Mouse (Mus musculus) neural tube, embryonic 14.5 days (tissue): ENCODE data around the gene Naa25. TPM values are rescaled to one million over a fixed set of nuclear protein-coding genes. Genes with fewer than 3 reads are reported as not detected.

Experiments used
- ATAC-seq: fragments of 200-750 bp; cut with Nextera tagmentation; 2 replicates; pipeline ENCODE4 v1.8.0; 2017; ENCODE audit warnings: low read depth, mild to moderate bottlenecking, moderate TSS enrichment, moderate library complexity
- H3K27ac ChIP-seq: fragments of 300-500 bp; sonication (generic); 2 replicates; pipeline ENCODE4 v1.5.1; 2014; ENCODE audit warnings: low read depth, mild to moderate bottlenecking, control low read depth, low read length, moderate library complexity, mixed read lengths
- H3K27me3 ChIP-seq: fragments of 300-500 bp; sonication (generic); 2 replicates; pipeline ENCODE4 v1.6.1; 2014; ENCODE audit warnings: low read length; ENCODE audit not compliant: control insufficient read depth, insufficient read depth
- H3K36me3 ChIP-seq: fragments of 300-500 bp; sonication (generic); 2 replicates; pipeline ENCODE4 v1.6.1; 2014; ENCODE audit warnings: low read length, mixed read lengths; ENCODE audit not compliant: control insufficient read depth, insufficient read depth
- H3K4me1 ChIP-seq: fragments of 300-500 bp; sonication (generic); 2 replicates; pipeline ENCODE4 v1.6.1; 2014; ENCODE audit warnings: low read length; ENCODE audit not compliant: control insufficient read depth, insufficient read depth
- H3K4me2 ChIP-seq: fragments of 300-500 bp; sonication (generic); 2 replicates; pipeline ENCODE4 v1.6.1; 2014; ENCODE audit warnings: mild to moderate bottlenecking, low read depth, low read length, control low read depth
- H3K4me3 ChIP-seq: fragments of 300-500 bp; sonication (generic); 2 replicates; pipeline ENCODE4 v1.5.1; 2014; ENCODE audit warnings: low read depth, low read length, control low read depth, mixed read lengths
- H3K9ac ChIP-seq: fragments of 300-500 bp; sonication (generic); replicated peaks from 2 replicates; pipeline ENCODE4 v1.6.1; 2014; ENCODE audit warnings: low read depth, mild to moderate bottlenecking, control low read depth, low read length, mixed read lengths
- H3K9me3 ChIP-seq: fragments of 300-500 bp; sonication (generic); 2 replicates; pipeline ENCODE4 v1.6.1; 2016; ENCODE audit warnings: low read length; ENCODE audit not compliant: control insufficient read depth
- WGBS: fragments of 180-500 bp; shearing (Covaris S2); extraction: QIAGEN DNeasy Blood & Tissue Kit; methylation state at CpG from one replicate; pipeline ENCODE4 v1.1.7; 2014; 5-methylcytosine and 5-hydroxymethylcytosine counted together
- polyA plus RNA-seq: library from polyadenylated mRNA; unstranded; fragments of >200 nt; fragmentation: Nextera tagmentation; extraction: Ambion mirVana; gene quantifications from 2 replicates; pipeline ENCODE4 v1.2.1, GENCODE M21; 2014

Naa25 gene
- polyA plus RNA-seq, 1 experiment from 2014 or later: 64.4 TPM

DNA sequence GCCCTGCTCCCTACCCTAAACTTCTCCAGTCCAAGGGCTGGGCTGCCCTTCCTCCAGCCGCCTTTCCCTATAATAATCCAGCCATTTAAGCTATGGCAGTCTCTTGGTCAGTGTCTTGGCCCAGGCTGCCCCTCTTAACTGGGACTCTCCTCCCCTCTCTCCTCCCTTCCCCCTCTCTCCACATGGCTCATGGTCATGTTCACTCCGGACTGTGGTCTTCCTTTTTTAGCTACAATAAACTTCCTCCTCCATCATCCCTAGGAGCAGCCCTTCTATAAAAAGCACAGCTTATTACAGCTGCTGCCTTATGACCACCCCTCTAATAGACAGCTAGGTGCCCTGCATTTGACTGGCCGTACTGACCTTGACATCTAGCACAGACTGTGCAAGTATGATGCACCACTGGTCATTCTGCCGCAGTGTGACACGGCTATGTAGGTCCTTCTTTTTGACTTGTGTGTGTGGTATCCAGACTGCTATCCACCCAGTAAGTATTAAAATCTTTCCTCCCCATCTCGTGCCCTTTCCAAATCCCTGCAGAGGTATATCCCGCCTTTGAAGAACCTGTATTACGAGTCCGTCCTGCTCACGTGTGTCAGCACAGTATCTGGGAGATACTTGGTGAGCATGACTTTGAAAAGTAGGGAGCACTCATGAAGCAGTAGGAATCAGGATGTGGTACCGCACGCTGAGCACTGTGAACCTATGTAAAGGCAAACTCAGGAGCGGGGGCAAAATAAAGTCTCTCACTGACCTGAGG is 56.2 kb downstream of the Naa25 start:
- Histone ChIP-seq H3K4me2 (no peak overlapping the region), H3K36me3 (no peaks in the 10 kb centered on the region; the same call in 1 of the 2 replicates), H3K27ac (no peak overlapping the region), H3K9me3 (no peaks in the 10 kb centered on the region), H3K9ac (no peak overlapping the region), H3K4me3 (no peak overlapping the region), H3K27me3 (peaks cover 4% of the 10 kb centered on the region; the same call in 1 of the 2 replicates), H3K4me1 (peaks cover 11% of the 10 kb centered on the region)
- WGBS: 91% methylated on average over 13 of the region's 13 CpGs
- ATAC-seq: no peak

DNA sequence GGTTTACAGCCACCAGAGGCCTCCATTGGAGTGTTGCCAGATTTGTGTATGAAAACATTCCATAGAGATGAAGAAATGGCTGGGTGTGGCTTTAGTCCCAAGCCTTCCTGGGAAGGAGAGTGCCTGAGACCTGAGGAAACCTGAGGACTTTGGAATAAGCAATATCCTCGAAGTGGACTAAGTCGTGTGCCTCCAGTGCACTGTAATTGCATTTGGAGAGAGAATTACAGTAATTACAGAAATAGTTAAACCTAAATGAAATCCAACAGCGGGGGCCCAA is 56.7 kb downstream of the Naa25 start:
- Histone ChIP-seq H3K27me3 (peaks cover 4% of the 10 kb centered on the region; the same call in 1 of the 2 replicates), H3K4me3 (no peak overlapping the region), H3K27ac (no peak overlapping the region), H3K36me3 (no peaks in the 10 kb centered on the region; the same call in 1 of the 2 replicates), H3K9ac (no peak overlapping the region), H3K4me2 (no peak overlapping the region), H3K4me1 (peaks cover 11% of the 10 kb centered on the region), H3K9me3 (no peaks in the 10 kb centered on the region)
- 80% methylated on average over 3 of the region's 3 CpGs for WGBS
- no peak for ATAC-seq

DNA sequence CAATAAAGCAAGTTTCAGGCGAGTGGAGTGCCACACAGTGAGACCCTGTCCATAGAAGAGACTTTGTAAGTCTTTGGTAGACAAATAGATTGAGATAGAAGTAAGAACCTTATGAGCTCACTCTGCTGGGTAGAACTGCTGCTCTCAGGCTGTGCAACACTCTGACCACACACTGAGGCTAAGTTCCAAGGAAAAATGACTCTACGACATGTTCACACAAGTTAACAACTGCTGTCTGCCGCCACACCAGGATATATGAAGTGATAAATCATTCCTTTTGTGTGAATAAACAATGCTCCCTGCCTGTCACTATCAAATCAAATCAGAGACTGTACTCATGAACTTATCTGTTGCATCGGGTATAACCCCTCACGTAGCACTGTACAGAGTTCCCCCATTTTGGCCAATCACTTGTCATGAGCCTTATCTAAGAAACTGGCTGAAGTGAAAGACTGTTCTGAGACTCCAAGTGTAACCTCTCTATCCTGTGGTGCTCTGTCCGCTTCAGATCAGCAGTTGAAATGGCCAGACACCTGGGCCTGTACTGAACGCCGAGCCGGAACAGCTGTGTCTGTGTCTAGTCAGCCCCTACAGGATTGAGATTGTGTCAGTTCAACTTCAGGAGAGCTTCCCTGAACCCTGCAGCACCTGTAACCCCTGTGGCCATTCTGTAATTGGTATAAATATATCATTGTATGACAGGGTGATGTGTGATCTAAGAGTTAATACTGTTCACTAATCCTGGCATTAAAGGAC is 58.0 kb downstream of the Naa25 start:
- WGBS: 70% methylated on average over 9 of the region's 9 CpGs
- H3K27ac ChIP-seq: no peak overlapping the region
- H3K4me3 ChIP-seq: no peak overlapping the region
- H3K9me3 ChIP-seq: no peaks in the 10 kb centered on the region
- H3K4me1 ChIP-seq: peaks cover 8% of the 10 kb centered on the region
- no peak for ATAC-seq
- H3K36me3 ChIP-seq: no peaks in the 10 kb centered on the region
- H3K9ac ChIP-seq: no peak overlapping the region
- peaks cover 4% of the 10 kb centered on the region; the same call in 1 of the 2 replicates for H3K27me3 ChIP-seq
- no peak overlapping the region for H3K4me2 ChIP-seq

DNA sequence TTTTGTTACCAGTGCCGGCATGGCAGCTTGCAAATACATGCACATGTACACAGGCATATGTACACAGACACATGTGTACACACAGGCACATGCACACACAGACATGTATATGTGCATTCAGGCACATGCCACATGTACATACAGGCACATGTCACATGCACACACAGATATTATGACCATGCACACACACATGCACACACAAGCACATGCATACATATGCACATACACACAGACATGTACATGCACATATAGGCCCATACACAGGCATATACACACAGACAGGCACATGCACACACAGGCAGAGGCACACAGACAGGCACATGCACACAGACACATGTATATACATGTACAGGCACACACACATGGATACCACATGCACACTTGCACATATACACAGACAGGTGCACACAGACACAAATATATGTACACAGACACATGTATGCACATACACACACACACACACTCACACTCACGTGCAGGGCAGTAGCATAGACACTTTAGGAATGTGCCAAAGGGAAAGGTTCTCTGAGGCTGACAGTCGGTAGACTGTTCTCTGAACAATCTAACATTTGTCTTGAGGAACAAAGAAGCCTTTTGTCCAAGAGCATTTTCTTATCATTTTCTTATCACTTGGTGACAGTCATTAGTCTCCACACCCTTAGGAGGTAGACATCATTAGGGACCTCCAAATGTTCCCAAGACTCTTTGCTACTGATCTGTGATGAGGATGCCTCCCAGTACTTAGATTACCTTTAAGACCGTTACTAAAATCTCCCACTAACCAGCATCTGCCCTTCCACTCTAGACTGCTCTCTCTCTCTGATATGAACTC is 63.8 kb downstream of the Naa25 start:
- Histone ChIP-seq H3K4me1 (no peaks in the 10 kb centered on the region), H3K27me3 (no peaks in the 10 kb centered on the region), H3K27ac (no peak overlapping the region), H3K36me3 (no peaks in the 10 kb centered on the region), H3K4me3 (no peak overlapping the region), H3K9ac (no peak overlapping the region), H3K9me3 (no peaks in the 10 kb centered on the region), H3K4me2 (no peak overlapping the region)
- no peak for ATAC-seq
- 73% methylated on average over 4 of the region's 4 CpGs for WGBS

DNA sequence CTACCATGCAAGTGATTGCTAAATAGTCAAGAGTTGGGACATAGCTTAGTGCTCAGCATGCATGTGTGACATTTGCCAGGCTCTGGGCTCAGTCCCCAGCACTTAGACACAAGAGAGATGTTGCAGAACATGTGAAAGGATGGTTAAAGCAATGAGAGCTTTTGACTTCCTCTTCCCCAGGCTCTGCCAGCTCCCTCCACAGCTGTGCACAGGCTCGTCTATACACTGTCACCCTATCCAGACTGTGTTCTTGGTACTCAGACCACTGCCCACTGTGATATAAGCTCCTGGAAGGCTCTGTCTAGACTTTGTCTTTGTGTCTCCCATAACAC is 64.4 kb downstream of the Naa25 start:
- no peaks in the 10 kb centered on the region for H3K27me3 ChIP-seq
- H3K9ac ChIP-seq: no peak overlapping the region
- no peaks in the 10 kb centered on the region for H3K36me3 ChIP-seq
- no peak overlapping the region for H3K27ac ChIP-seq
- H3K4me1 ChIP-seq: no peaks in the 10 kb centered on the region
- no peak for ATAC-seq
- no peak overlapping the region for H3K4me2 ChIP-seq
- WGBS: 50% methylated on average over 1 of the region's 1 CpGs
- H3K9me3 ChIP-seq: no peaks in the 10 kb centered on the region
- H3K4me3 ChIP-seq: no peak overlapping the region

DNA sequence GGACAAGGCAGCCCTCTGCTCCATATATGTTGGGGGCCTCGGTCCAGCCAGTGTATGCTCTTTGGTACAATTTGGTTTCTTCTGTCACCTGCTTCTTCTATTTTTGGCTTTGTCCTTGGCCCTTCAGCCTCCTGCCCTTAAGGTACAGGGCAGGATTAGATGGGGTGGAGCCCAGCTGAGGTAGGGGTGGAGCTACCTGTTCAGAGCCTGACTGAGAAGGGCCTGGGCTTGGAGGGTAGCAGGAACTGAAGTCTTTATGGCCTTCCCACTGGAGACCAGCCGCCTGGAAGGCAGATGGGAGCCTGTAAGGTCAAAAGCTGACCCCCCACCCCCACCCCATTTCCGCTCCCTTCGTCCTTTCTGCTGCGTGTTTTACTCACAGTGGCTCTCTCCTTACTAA is 65.2 kb downstream of the Naa25 start:
- no peaks in the 10 kb centered on the region for H3K27me3 ChIP-seq
- no peaks in the 10 kb centered on the region for H3K36me3 ChIP-seq
- H3K4me2 ChIP-seq: no peak overlapping the region
- no peak overlapping the region for H3K27ac ChIP-seq
- H3K9ac ChIP-seq: no peak overlapping the region
- H3K4me3 ChIP-seq: no peak overlapping the region
- no peaks in the 10 kb centered on the region for H3K4me1 ChIP-seq
- no peak for ATAC-seq
- H3K9me3 ChIP-seq: no peaks in the 10 kb centered on the region
- WGBS: 61% methylated on average over 5 of the region's 5 CpGs

DNA sequence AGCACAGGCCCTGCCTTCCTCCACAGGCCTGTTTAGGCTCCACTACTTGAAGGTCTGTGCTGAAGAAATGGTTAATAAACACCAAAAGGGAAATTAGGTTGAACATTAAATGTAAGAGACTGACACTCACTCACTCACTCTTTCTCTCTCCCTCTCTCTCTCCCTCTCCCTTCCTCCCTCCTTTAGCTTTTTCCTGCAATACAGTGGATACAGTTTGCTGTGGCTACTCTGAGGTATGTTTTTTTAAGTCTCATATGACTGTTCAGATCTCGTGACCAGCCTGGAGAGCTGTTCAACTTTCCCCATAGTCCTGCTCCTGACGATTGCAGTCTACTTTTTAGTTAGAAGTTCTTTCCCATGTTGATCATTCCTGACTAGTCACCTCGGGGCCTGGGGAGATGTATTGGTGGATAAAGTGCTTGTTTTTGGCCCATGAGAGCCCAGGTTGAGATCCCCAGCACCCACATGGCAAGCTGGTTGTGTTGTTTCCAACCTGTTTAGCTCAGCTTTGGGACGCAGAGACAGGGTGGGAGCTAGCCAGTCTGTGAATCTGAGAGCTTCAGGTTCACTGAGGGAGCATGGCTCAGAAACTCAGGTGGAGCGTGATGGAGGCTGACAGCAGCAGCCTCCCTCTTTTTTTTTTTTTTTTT is 66.0 kb downstream of the Naa25 start:
- 84% methylated on average over 5 of the region's 5 CpGs for WGBS
- H3K27ac ChIP-seq: no peak overlapping the region
- no peaks in the 10 kb centered on the region for H3K4me1 ChIP-seq
- no peak overlapping the region for H3K9ac ChIP-seq
- no peaks in the 10 kb centered on the region for H3K9me3 ChIP-seq
- ATAC-seq: no peak
- no peak overlapping the region for H3K4me2 ChIP-seq
- no peaks in the 10 kb centered on the region for H3K36me3 ChIP-seq
- no peak overlapping the region for H3K4me3 ChIP-seq
- no peaks in the 10 kb centered on the region for H3K27me3 ChIP-seq

DNA sequence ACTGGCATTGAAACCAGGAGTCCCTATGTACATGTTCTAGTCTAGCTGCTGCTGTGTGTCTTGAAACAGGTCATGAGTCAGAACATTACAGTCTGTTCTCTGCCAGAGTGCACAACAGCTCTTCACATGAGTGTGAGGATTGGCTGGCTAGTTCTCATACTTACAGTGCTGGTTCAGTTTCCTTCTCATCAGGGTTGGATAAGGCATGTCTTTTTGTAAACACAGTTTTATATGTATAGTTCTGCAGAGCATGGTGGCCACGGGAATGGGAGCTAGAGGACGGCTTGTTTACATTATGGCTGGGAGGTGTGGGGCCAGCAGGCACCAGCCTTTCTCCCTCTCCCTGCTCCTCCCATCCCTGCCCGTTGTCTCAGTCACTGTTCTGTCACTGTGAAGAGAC is 71.8 kb downstream of the Naa25 start:
- Histone ChIP-seq H3K36me3 (no peaks in the 10 kb centered on the region), H3K9ac (no peak overlapping the region), H3K4me2 (no peak overlapping the region), H3K4me3 (no peak overlapping the region), H3K9me3 (no peaks in the 10 kb centered on the region), H3K27me3 (no peaks in the 10 kb centered on the region), H3K4me1 (no peaks in the 10 kb centered on the region), H3K27ac (no peak overlapping the region)
- ATAC-seq: no peak
- WGBS: 57% methylated on average over 3 of the region's 3 CpGs
